Mouse (Mus musculus): ENCODE results near the gene Gm10188.

DNA sequence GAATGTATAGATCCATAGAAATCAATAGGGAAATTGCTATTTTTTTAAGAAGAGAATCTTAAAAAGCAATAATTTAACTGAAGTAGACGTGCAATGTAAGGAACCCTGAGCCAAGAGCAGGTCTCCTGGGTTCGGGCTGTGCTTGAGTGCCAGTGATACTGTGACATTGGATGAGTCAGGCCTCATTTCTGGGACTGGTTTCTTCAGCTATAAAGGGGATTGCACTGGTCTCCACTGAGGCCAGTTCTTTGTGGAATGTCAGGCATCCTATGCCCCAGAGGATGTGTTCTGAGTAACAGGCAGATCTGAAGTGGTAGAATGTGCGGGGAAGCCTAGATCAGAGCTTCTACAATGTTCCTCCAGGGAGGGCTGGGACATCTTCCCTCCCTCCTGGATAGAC lies 22.7 kb downstream of the Gm10188 start:
- no peak for TF ChIP-seq POLR2A (IDR thresholded peaks at IDR 0.05; ENCODE audit: low read depth, low read length)
- no peak for TF ChIP-seq CTCF (IDR thresholded peaks at IDR 0.05; ENCODE audit: extremely low read depth, insufficient read length, insufficient replicate concordance, low read depth, low read length)

Measured in small intestine, adult 2 months (tissue).